8 mouse cellular contexts compared by ENCODE assay signal in genomic region chr9:32186489-32186888, GRCm38 (mm10).
DNase-seq lines count a peak whose midpoint lies in the region; ATAC-seq and TF ChIP-seq lines count a peak whose summit lies in the region.

No protein-coding gene starts in this region.

- peak; percentile 67 for TF ChIP-seq CTCF in hindbrain, postnatal 0 days (IDR thresholded peaks at IDR 0.05; ENCODE audit: low read depth)
- TF ChIP-seq CTCF in Patski (IDR thresholded peaks at IDR 0.05): peak; percentile 81

- H3K36me3 ChIP-seq in hindbrain, postnatal 0 days (ENCODE audit: insufficient read depth, low read length): no peaks in the 10 kb centered on the region
- peaks cover 8% of the 10 kb centered on the region; the same call in 1 of the 2 replicates for H3K36me3 ChIP-seq in hindbrain, embryonic 16.5 days (ENCODE audit: control insufficient read depth, insufficient read depth, low read length)

- no peak overlapping the region for H3K4me2 ChIP-seq in hindbrain, postnatal 0 days (ENCODE audit: low read depth, low read length)
- H3K4me2 ChIP-seq in hindbrain, embryonic 16.5 days (ENCODE audit: low read length): no peak overlapping the region

- in situ Hi-C loops in Patski (cut with MboI; ENCODE audit: low pct_unique_long_range_greater_than_20kb): no loop called here

- H3K9ac ChIP-seq in hindbrain, postnatal 0 days (replicated peaks; ENCODE audit: low read length): no peak overlapping the region
- H3K9ac ChIP-seq in hindbrain, embryonic 16.5 days (ENCODE audit: low read depth, low read length): no peak overlapping the region

- no peaks in the 10 kb centered on the region for H3K27me3 ChIP-seq in hindbrain, postnatal 0 days (ENCODE audit: insufficient read depth, low read length)
- H3K27me3 ChIP-seq in hindbrain, embryonic 16.5 days (replicated peaks; ENCODE audit: control insufficient read depth, insufficient read depth, low read length): no peaks in the 10 kb centered on the region
- H3K27me3 ChIP-seq in Patski: no peaks in the 10 kb centered on the region

- POLR2A ChIA-PET in Patski (lab: Charles Lee): interaction anchor here (0.6 kb wide), 1 partner anchor 28 kb away, joined by 3 read pairs; no protein-coding TSS in a partner anchor

- no peak for ATAC-seq in hindbrain, postnatal 0 days
- ATAC-seq in hindbrain, embryonic 16.5 days: no peak
- ATAC-seq in Patski: no peak

- no peaks in the 10 kb centered on the region for H3K9me3 ChIP-seq in hindbrain, postnatal 0 days (ENCODE audit: low read length)
- no peaks in the 10 kb centered on the region for H3K9me3 ChIP-seq in hindbrain, embryonic 16.5 days (ENCODE audit: control insufficient read depth, low read length)

- DNase-seq in hindbrain, postnatal 0 days (ENCODE audit: low spot score): peak; percentile 53
- DNase-seq in 416B (ENCODE audit: low read depth): peak; percentile 48
- DNase-seq in Patski (ENCODE audit: low read depth, low spot score): no peak
- DNase-seq in kidney, postnatal 14 days: peak; percentile 25
- no peak for DNase-seq in urinary bladder, adult 2 months (ENCODE audit: low spot score)
- DNase-seq in layer of hippocampus, postnatal 10 days (ENCODE audit: low spot score in 2 of 2): no peak
- no peak for DNase-seq in right cerebral cortex, adult 18-20 months

- CTCF ChIA-PET in Patski (lab: Charles Lee): no interaction called here

- H3K4me3 ChIP-seq in hindbrain, postnatal 0 days (ENCODE audit: low read length): no peak overlapping the region
- H3K4me3 ChIP-seq in hindbrain, embryonic 16.5 days (ENCODE audit: low read length): no peak overlapping the region

- 92% methylated on average over 2 of the region's 2 CpGs for WGBS in hindbrain, postnatal 0 days
- WGBS in hindbrain, embryonic 16.5 days: 93% methylated on average over 2 of the region's 2 CpGs

- no peak overlapping the region for H3K27ac ChIP-seq in hindbrain, postnatal 0 days
- no peak overlapping the region for H3K27ac ChIP-seq in hindbrain, embryonic 16.5 days (ENCODE audit: low read depth, low read length)

- H3K4me1 ChIP-seq in hindbrain, postnatal 0 days (ENCODE audit: insufficient read depth, low read length): no peaks in the 10 kb centered on the region
- H3K4me1 ChIP-seq in hindbrain, embryonic 16.5 days (ENCODE audit: control insufficient read depth, insufficient read depth, low read depth, low read length): no peaks in the 10 kb centered on the region

Comparison
In these comparisons a context has a peak if more than half of its experiments do, and no peak if none do; other contexts are left out.
1. DNase-seq: peak in hindbrain, postnatal 0 days (single experiment), 416B (single experiment) and kidney, postnatal 14 days (single experiment); none in Patski (single experiment), urinary bladder, adult 2 months (single experiment), layer of hippocampus, postnatal 10 days (0 of 2) and right cerebral cortex, adult 18-20 months (single experiment).